Mouse (Mus musculus): ENCODE results near the gene Rps27l. TPM values are rescaled to one million over a fixed set of nuclear protein-coding genes. Genes with fewer than 3 reads are reported as not detected.

Rps27l gene
- polyA plus RNA-seq, 1 experiment from 2014 or later: 516 TPM

DNA sequence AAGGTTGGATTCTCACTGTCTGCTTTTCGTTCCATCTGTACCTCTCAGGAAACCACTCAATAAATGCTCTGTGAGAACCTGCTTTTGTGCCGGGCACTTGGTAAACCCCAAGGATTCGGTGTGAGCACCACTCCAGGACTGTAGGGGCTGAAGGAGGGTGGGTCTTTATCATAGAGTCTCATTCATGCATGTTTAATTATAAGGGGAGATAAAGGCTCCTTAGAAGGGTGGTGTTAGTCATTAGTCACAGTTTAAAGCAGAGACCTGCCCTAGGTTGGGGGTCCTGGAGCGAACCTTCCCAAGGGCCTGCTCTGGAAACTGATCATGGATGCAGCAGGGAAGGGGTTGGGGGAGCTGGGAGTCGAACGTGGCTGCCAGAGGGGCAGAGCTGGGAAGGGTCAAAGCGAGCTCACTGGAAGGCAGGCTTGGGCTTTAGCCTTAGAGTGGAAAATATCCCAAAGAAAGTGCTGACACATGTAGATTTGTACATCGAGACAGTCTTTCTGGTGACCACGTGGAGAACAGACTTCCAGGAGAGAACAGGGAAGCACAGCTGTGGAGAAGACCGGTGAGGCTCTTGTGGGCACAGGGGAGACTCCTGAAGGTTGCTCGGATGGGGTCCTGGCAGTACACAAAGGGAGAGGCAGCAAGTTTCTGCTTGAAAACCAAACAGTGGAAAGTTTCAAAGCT, 42.5 kb downstream of the Rps27l start:
- no peak overlapping the region for H3K4me2 ChIP-seq
- H3K27ac ChIP-seq: peak overlapping the region; percentile 46
- H3K27me3 ChIP-seq: no peaks in the 10 kb centered on the region
- WGBS: 54% methylated on average over 11 of the region's 11 CpGs
- H3K9ac ChIP-seq: no peak overlapping the region
- H3K36me3 ChIP-seq: no peaks in the 10 kb centered on the region
- ATAC-seq (replicated peaks; ENCODE audit: insufficient number of reproducible peaks, insufficient read depth, low FRiP score, low read depth): no peak; the same call in 1 of the 2 replicates
- no peaks in the 10 kb centered on the region for H3K9me3 ChIP-seq (replicated peaks)
- no peak overlapping the region for H3K4me3 ChIP-seq
- H3K4me1 ChIP-seq (replicated peaks): peaks cover 32% of the 10 kb centered on the region

DNA sequence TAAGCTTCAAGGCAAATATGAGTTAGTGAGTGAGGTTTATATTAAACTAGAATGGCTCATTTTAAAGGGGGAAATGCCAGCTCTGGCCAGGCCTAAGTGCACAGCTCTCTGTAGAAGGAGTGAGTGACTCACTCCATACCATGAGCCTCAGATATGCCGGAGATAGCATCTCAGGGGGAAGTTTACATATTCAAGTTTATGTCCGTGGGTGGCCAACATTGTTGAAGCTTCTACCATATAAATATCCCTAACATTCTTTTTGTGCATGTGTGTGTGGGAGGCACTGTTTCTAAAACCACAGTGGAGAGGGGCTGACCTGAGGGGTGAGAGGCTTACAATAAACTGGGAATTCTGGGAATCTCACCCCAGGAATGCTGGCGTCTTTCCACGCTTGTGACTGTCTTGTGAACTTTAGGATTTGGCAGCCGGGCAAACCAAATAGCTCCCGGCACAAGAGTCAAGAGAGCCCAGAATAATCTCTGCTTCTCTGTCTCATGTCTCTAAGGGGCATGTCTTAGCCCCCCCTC, 43.1 kb downstream of the Rps27l start:
- no peaks in the 10 kb centered on the region for H3K9me3 ChIP-seq (replicated peaks)
- no peak overlapping the region for H3K4me2 ChIP-seq
- H3K36me3 ChIP-seq: no peaks in the 10 kb centered on the region
- no peak overlapping the region for H3K9ac ChIP-seq
- no peaks in the 10 kb centered on the region for H3K27me3 ChIP-seq
- H3K4me1 ChIP-seq (replicated peaks): peaks cover 32% of the 10 kb centered on the region
- peak; percentile 59; the same call in 1 of the 2 replicates for ATAC-seq (replicated peaks; ENCODE audit: insufficient number of reproducible peaks, insufficient read depth, low FRiP score, low read depth)
- WGBS: 15% methylated on average over 6 of the region's 6 CpGs
- no peak overlapping the region for H3K4me3 ChIP-seq
- H3K27ac ChIP-seq: peak overlapping the region; percentile 46

DNA sequence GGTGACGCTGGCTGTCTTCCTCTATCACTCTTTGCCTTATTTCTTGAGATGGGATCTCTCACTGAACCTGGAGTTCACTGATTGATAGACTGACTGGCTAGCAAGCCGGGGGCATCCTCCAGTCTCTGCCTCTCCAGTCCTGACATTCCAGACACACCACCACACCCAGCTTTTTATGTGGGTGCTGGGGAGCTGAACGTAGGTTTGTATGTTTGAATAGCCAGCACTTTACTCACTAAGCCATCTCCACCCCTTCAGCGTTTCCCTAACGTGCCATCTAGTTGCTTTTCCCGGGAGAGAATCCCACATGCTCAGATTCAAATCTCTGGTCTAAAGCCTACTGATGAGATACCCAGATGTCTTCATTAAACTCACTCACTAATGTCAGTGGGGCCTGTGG, 43.7 kb downstream of the Rps27l start:
- H3K36me3 ChIP-seq: no peaks in the 10 kb centered on the region
- no peak overlapping the region for H3K4me3 ChIP-seq
- H3K9me3 ChIP-seq (replicated peaks): no peaks in the 10 kb centered on the region
- peak overlapping the region; percentile 46; the same call in 1 of the 2 replicates for H3K27ac ChIP-seq
- no peak overlapping the region for H3K4me2 ChIP-seq
- no peak for ATAC-seq (replicated peaks; ENCODE audit: insufficient number of reproducible peaks, insufficient read depth, low FRiP score, low read depth)
- H3K27me3 ChIP-seq: no peaks in the 10 kb centered on the region
- H3K9ac ChIP-seq: no peak overlapping the region
- peaks cover 34% of the 10 kb centered on the region for H3K4me1 ChIP-seq (replicated peaks)
- WGBS: 57% methylated on average over 6 of the region's 6 CpGs

DNA sequence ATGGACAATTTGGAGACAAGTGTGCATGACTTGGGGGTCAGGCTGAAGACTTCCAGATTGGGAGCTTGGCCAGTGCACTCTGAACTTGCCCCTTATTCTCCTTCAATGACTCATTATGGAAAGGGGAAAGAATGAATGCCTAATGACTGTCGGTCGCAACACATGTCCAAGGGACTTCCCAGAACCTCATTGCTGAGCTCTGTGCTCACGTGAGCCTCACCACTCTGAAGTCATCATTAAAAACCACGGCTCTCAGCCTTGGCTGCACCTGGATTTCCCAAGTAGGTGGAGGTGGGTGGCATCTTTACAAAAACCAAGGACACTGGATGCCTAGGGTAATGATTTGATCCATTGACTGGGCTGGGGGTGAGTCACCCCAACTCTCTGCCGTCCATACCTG, 44.2 kb downstream of the Rps27l start:
- Histone ChIP-seq H3K27me3 (no peaks in the 10 kb centered on the region), H3K4me3 (no peak overlapping the region), H3K9ac (no peak overlapping the region), H3K9me3 (replicated peaks) (no peaks in the 10 kb centered on the region), H3K4me1 (replicated peaks) (peaks cover 34% of the 10 kb centered on the region), H3K36me3 (no peaks in the 10 kb centered on the region), H3K4me2 (no peak overlapping the region), H3K27ac (no peak overlapping the region)
- WGBS: 89% methylated on average over 5 of the region's 5 CpGs
- ATAC-seq (replicated peaks; ENCODE audit: insufficient number of reproducible peaks, insufficient read depth, low FRiP score, low read depth): no peak

DNA sequence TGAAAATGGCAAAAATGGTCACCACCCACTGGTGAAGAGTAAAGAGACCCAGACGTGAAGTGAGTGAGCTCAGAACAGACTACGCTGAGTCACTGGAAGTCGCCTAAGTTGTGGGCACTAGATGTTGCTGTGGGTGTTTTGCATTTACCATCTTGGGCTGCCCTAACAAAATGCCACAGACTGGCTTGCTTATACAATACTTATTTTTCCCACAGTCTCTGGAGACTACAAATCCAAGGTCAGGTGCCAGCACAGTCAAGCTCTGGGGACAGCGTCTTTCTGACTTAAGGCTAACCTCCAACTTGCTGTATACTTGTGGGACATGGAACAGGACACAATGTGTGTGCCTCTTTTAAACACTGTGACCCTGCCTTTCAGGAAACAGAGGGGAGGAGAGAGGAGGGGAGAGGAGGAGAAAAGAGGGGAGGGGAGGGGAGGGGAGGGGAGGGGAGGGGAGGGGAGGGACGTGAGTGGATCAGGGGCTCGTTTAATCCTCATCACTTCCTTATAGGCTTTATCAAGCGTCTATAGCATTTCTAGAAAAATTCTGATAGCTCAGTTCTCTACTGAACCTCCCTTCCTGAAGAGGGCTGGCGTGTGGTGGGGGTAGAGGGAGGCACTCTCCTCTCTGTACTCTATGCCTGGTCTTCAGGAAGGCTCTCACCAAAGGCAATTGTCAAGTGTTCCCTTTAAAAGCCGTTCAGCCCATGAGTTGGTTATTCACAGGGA, 45.3 kb downstream of the Rps27l start:
- Histone ChIP-seq H3K9ac (no peak overlapping the region), H3K27me3 (no peaks in the 10 kb centered on the region), H3K36me3 (no peaks in the 10 kb centered on the region), H3K27ac (no peak overlapping the region), H3K4me3 (no peak overlapping the region), H3K4me1 (replicated peaks) (peaks cover 34% of the 10 kb centered on the region), H3K9me3 (replicated peaks) (no peaks in the 10 kb centered on the region), H3K4me2 (no peak overlapping the region)
- ATAC-seq (replicated peaks; ENCODE audit: insufficient number of reproducible peaks, insufficient read depth, low FRiP score, low read depth): no peak
- WGBS: 53% methylated on average over 9 of the region's 9 CpGs

DNA sequence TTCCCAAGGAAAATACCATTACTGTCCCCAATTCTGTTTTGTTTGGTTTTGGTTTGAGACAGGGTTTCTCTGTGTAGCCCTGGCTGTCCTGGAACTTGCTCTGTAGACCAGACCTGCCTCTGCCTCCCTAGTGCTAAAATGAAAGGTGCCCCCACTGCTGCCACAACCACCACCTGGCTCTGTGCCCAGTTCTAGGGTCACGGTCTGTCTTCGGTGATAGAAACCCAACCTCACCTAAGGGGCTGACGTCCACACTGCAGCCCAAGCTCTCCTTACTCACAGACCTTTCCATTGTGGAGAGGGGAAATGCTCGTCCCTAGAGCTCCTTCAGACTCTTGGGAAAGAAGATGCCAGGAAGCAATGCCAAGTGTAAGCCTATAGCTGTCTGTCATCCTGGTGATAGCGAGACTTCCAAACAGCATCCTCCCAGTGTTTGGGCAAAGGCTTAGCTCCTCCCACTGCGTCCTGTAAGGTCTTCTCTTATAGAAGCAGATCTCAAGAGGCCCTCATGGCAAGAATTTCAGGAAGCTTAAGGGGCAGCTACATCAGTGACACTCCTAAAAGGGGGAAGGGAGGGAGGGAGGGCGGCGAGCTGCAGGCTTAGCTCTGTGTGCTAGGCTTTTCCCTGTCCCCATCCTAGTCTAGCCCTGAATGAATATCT, 46.0 kb downstream of the Rps27l start:
- Histone ChIP-seq H3K27me3 (no peaks in the 10 kb centered on the region), H3K4me3 (no peak overlapping the region), H3K4me2 (peak overlapping the region; percentile 14), H3K4me1 (replicated peaks) (peaks cover 34% of the 10 kb centered on the region), H3K9me3 (replicated peaks) (no peaks in the 10 kb centered on the region), H3K36me3 (no peaks in the 10 kb centered on the region), H3K27ac (no peak overlapping the region), H3K9ac (no peak overlapping the region)
- 0 out of 2 replicates have a peak, but pooled peaks have one; percentile 12 for ATAC-seq (replicated peaks; ENCODE audit: insufficient number of reproducible peaks, insufficient read depth, low FRiP score, low read depth)
- WGBS: 31% methylated on average over 8 of the region's 8 CpGs

Other genes with a start within 250 kb of the Rps27l start
- gene Car12, start 232.4 kb upstream of the Rps27l start, polyA plus RNA-seq (2015; fragmentation: Nextera tagmentation; extraction: Ambion mirVana): 0.39 and 1.3 TPM in 2 replicates
- gene Aph1b, start 150.6 kb upstream of the Rps27l start, polyA plus RNA-seq (2015; fragmentation: Nextera tagmentation; extraction: Ambion mirVana): 5.8 and 5.9 TPM in 2 replicates
- 0.46 and 0.53 TPM in 2 replicates for gene Gm10647, start 149.0 kb upstream of the Rps27l start, polyA plus RNA-seq (2015; fragmentation: Nextera tagmentation; extraction: Ambion mirVana)
- gene Aph1c, start 111.4 kb upstream of the Rps27l start, polyA plus RNA-seq (2015; fragmentation: Nextera tagmentation; extraction: Ambion mirVana): 1.7 and 2.7 TPM in 2 replicates
- gene Rab8b, start 26.4 kb upstream of the Rps27l start, polyA plus RNA-seq (2015; fragmentation: Nextera tagmentation; extraction: Ambion mirVana): 14.3 and 18.5 TPM in 2 replicates
- gene Lactb, start 29.4 kb downstream of the Rps27l start, polyA plus RNA-seq (2015; fragmentation: Nextera tagmentation; extraction: Ambion mirVana): 5.6 and 6.0 TPM in 2 replicates
- gene Tpm1, start 103.3 kb downstream of the Rps27l start, polyA plus RNA-seq (2015; fragmentation: Nextera tagmentation; extraction: Ambion mirVana): 3,993 and 5,392 TPM in 2 replicates